Mouse (Mus musculus) gastrocnemius, postnatal 25 days (tissue): ENCODE measurements around the gene Cluap1. TPM values are rescaled to one million over a fixed set of nuclear protein-coding genes. Genes with fewer than 3 reads are reported as not detected.
A peak's percentile ranks its signal among the peaks of the same experiment; 100 is the strongest.

ENCODE experiments used
- DNase-seq: peaks from one replicate; pipeline ENCODE4 v3.0.0; 2022
- long read RNA-seq, 2 experiments: library from polyadenylated mRNA; stranded (forward); transcript quantifications; one replicate each; pipeline ENCODE4 v2.0.0; 2021
- total RNA-seq, 2 experiments: library from RNA; stranded (reverse); gene quantifications; 1 replicate in 1 of 2; 2 replicates in 1 of 2; pipeline ENCODE4 v1.2.3; 2021

Cluap1 gene
- 1 to 10 TPM; 7.4 TPM for total RNA-seq
- long read RNA-seq, experiment 1, partial matches to known transcripts: 0 of 9 reads
- long read RNA-seq, experiment 1, other reads (novel, unspliced or antisense): 8 of 9 reads
- long read RNA-seq, experiment 2, partial matches to known transcripts: 0 of 13 reads
- long read RNA-seq, experiment 2, other reads (novel, unspliced or antisense): 9 of 13 reads

- DNase-seq: peak; percentile 90
Measured at GRCm38 (mm10) chr16:3908537-3909111, at the start of gene Cluap1, which contains the start of gene 1700037C18Rik. Gene Cluap1, plus strand, starts transcription at chr16:3908801. Gene 1700037C18Rik, minus strand, starts transcription at chr16:3908689.

GRCm38 (mm10) chr16:3859254-3859653, 49.3 kb upstream of the Cluap1 start:
- DNase-seq: no peak

- DNase-seq: no peak
Measured at GRCm38 (mm10) chr16:3871815-3872214, 36.8 kb upstream of the Cluap1 start.

- peak; percentile 92 for DNase-seq
Measured at GRCm38 (mm10) chr16:3872216-3873047, 36.2 kb upstream of the Cluap1 start, which contains the start of gene Naa60. Gene Naa60, plus strand, starts transcription at chr16:3872375.

- DNase-seq: no peak
Measured at GRCm38 (mm10) chr16:3876346-3876745, 32.3 kb upstream of the Cluap1 start.

GRCm38 (mm10) chr16:3884201-3885064, 24.2 kb upstream of the Cluap1 start, which contains the start of the genes Zfp597 and Gm20695:
Gene Zfp597, minus strand, starts transcription at chr16:3884561.
Gene Gm20695, plus strand, starts transcription at chr16:3884648.
- DNase-seq: peak; percentile 95

- DNase-seq: no peak
Measured at GRCm38 (mm10) chr16:3885065-3885670, 23.4 kb upstream of the Cluap1 start.

GRCm38 (mm10) chr16:3891621-3892295, 16.8 kb upstream of the Cluap1 start:
- no peak for DNase-seq

- DNase-seq: no peak
Measured at GRCm38 (mm10) chr16:3893739-3894138, 14.9 kb upstream of the Cluap1 start.

GRCm38 (mm10) chr16:3895173-3895792, 13.3 kb upstream of the Cluap1 start:
- peak; percentile 47 for DNase-seq

- no peak for DNase-seq
Measured at GRCm38 (mm10) chr16:3896046-3896445, 12.6 kb upstream of the Cluap1 start.

- no peak for DNase-seq
Measured at GRCm38 (mm10) chr16:3896553-3896952, 12.0 kb upstream of the Cluap1 start.

GRCm38 (mm10) chr16:3907471-3907870, 1.1 kb upstream of the Cluap1 start:
- no peak for DNase-seq

- DNase-seq: no peak
Measured at GRCm38 (mm10) chr16:3909118-3909517, 517 bp downstream of the Cluap1 start.

- DNase-seq: no peak
Measured at GRCm38 (mm10) chr16:3920756-3921155, 12.2 kb downstream of the Cluap1 start.

GRCm38 (mm10) chr16:3923515-3923914, 14.9 kb downstream of the Cluap1 start:
- DNase-seq: no peak

GRCm38 (mm10) chr16:3923966-3924365, 15.4 kb downstream of the Cluap1 start:
- no peak for DNase-seq

- no peak for DNase-seq
Measured at GRCm38 (mm10) chr16:3928582-3928981, 20.0 kb downstream of the Cluap1 start.

- no peak for DNase-seq
Measured at GRCm38 (mm10) chr16:3929151-3929550, 20.6 kb downstream of the Cluap1 start.

- DNase-seq: no peak
Measured at GRCm38 (mm10) chr16:3933536-3933935, 24.9 kb downstream of the Cluap1 start.
